Mouse (Mus musculus) midbrain, embryonic 16.5 days (tissue): ENCODE data around the gene Fopnl. TPM values are rescaled to one million over a fixed set of nuclear protein-coding genes. Genes with fewer than 3 reads are reported as not detected.

Experiments used
- ATAC-seq: fragments of 200-750 bp; cut with Nextera tagmentation; 2 replicates; pipeline ENCODE4 v1.8.0; 2017; ENCODE audit warnings: moderate TSS enrichment
- H3K27ac ChIP-seq: fragments of 300-500 bp; sonication (generic); 2 replicates; pipeline ENCODE4 v1.5.1; 2014; ENCODE audit warnings: mild to moderate bottlenecking, low read length, mixed read lengths
- H3K27me3 ChIP-seq: fragments of 300-500 bp; sonication (generic); 2 replicates; pipeline ENCODE4 v1.6.1; 2014; ENCODE audit warnings: low read depth, low read length, mixed read lengths; ENCODE audit not compliant: control insufficient read depth, insufficient read depth
- H3K36me3 ChIP-seq: fragments of 300-500 bp; sonication (generic); 2 replicates; pipeline ENCODE4 v1.6.1; 2014; ENCODE audit warnings: mild to moderate bottlenecking, low read length, moderate library complexity, mixed read lengths; ENCODE audit not compliant: control insufficient read depth, insufficient read depth
- H3K4me1 ChIP-seq: fragments of 300-500 bp; sonication (generic); 2 replicates; pipeline ENCODE4 v1.6.1; 2014; ENCODE audit warnings: mild to moderate bottlenecking, low read length, mixed read lengths; ENCODE audit not compliant: control insufficient read depth, insufficient read depth
- H3K4me2 ChIP-seq: fragments of 300-500 bp; sonication (generic); 2 replicates; pipeline ENCODE4 v1.6.1; 2014; ENCODE audit warnings: mild to moderate bottlenecking, low read length, mixed read lengths
- H3K4me3 ChIP-seq: fragments of 300-500 bp; sonication (generic); 2 replicates; pipeline ENCODE4 v1.5.1; 2014; ENCODE audit warnings: low read depth, mild to moderate bottlenecking, low read length, moderate library complexity, mixed read lengths
- H3K9ac ChIP-seq: fragments of 300-500 bp; sonication (generic); 2 replicates; pipeline ENCODE4 v1.6.1; 2014; ENCODE audit warnings: low read depth, low read length, mixed read lengths
- H3K9me3 ChIP-seq: fragments of 300-500 bp; sonication (generic); replicated peaks from 2 replicates; pipeline ENCODE4 v1.6.1; 2014; ENCODE audit warnings: mild to moderate bottlenecking, low read length, mixed read lengths; ENCODE audit not compliant: control insufficient read depth, poor library complexity, severe bottlenecking
- WGBS: fragments of 180-500 bp; shearing (Covaris S2); extraction: QIAGEN DNeasy Blood & Tissue Kit; methylation state at CpG from one replicate; pipeline ENCODE4 v1.1.7; 2014; 5-methylcytosine and 5-hydroxymethylcytosine counted together
- polyA plus RNA-seq: library from polyadenylated mRNA; unstranded; fragments of >200 nt; fragmentation: Nextera tagmentation; extraction: Ambion mirVana; gene quantifications from 2 replicates; pipeline ENCODE4 v1.2.1, GENCODE M21; 2015

Fopnl gene
- polyA plus RNA-seq, 1 experiment from 2014 or later: 205 TPM

- H3K9me3 ChIP-seq: no peaks in the 10 kb centered on the region
These were observed 52.7 kb downstream of the Fopnl start for GRCm38 (mm10) chr16:14264504-14264903.

GRCm38 (mm10) chr16:14263241-14263640 is 54.0 kb downstream of the Fopnl start:
- no peaks in the 10 kb centered on the region for H3K9me3 ChIP-seq
- no peak overlapping the region for H3K4me2 ChIP-seq
- no peak for ATAC-seq
- no peak overlapping the region for H3K27ac ChIP-seq
- no peaks in the 10 kb centered on the region for H3K4me1 ChIP-seq
- H3K9ac ChIP-seq: no peak overlapping the region
- H3K27me3 ChIP-seq: no peaks in the 10 kb centered on the region
- H3K36me3 ChIP-seq: no peaks in the 10 kb centered on the region
- H3K4me3 ChIP-seq: no peak overlapping the region
- WGBS: 92% methylated on average over 6 of the region's 6 CpGs

More at GRCm38 (mm10) chr16:14264504-14264903, 52.7 kb downstream of the Fopnl start:
- Histone ChIP-seq H3K27me3 (no peaks in the 10 kb centered on the region), H3K4me1 (no peaks in the 10 kb centered on the region), H3K36me3 (no peaks in the 10 kb centered on the region), H3K27ac (no peak overlapping the region), H3K4me2 (no peak overlapping the region), H3K9ac (no peak overlapping the region), H3K4me3 (no peak overlapping the region)
- WGBS: 82% methylated on average over 2 of the region's 2 CpGs
- no peak for ATAC-seq

GRCm38 (mm10) chr16:14262410-14262809 is 54.8 kb downstream of the Fopnl start:
- no peak overlapping the region for H3K27ac ChIP-seq
- no peaks in the 10 kb centered on the region for H3K9me3 ChIP-seq
- no peaks in the 10 kb centered on the region for H3K27me3 ChIP-seq
- H3K36me3 ChIP-seq: no peaks in the 10 kb centered on the region
- no peak overlapping the region for H3K4me2 ChIP-seq
- no peaks in the 10 kb centered on the region for H3K4me1 ChIP-seq
- no peak overlapping the region for H3K9ac ChIP-seq
- H3K4me3 ChIP-seq: no peak overlapping the region
- WGBS: 85% methylated on average over 1 of the region's 1 CpGs
- ATAC-seq: no peak

- WGBS: 75% methylated on average over 2 of the region's 2 CpGs
- Histone ChIP-seq H3K4me2 (no peak overlapping the region), H3K9ac (no peak overlapping the region), H3K9me3 (no peaks in the 10 kb centered on the region), H3K36me3 (no peaks in the 10 kb centered on the region), H3K27ac (no peak overlapping the region), H3K27me3 (no peaks in the 10 kb centered on the region), H3K4me1 (no peaks in the 10 kb centered on the region), H3K4me3 (no peak overlapping the region)
- no peak for ATAC-seq
These were observed 58.3 kb downstream of the Fopnl start for GRCm38 (mm10) chr16:14258856-14259255.

GRCm38 (mm10) chr16:14253586-14253985 is 63.6 kb downstream of the Fopnl start:
- Histone ChIP-seq H3K4me2 (no peak overlapping the region), H3K27me3 (no peaks in the 10 kb centered on the region), H3K27ac (no peak overlapping the region), H3K4me1 (no peaks in the 10 kb centered on the region), H3K4me3 (no peak overlapping the region), H3K9ac (no peak overlapping the region), H3K36me3 (no peaks in the 10 kb centered on the region), H3K9me3 (no peaks in the 10 kb centered on the region)
- no peak for ATAC-seq
- 86% methylated on average over 3 of the region's 3 CpGs for WGBS

GRCm38 (mm10) chr16:14252877-14253276 is 64.3 kb downstream of the Fopnl start:
- no peak overlapping the region for H3K4me3 ChIP-seq
- no peaks in the 10 kb centered on the region for H3K9me3 ChIP-seq
- no peaks in the 10 kb centered on the region for H3K4me1 ChIP-seq
- H3K4me2 ChIP-seq: no peak overlapping the region
- no peak for ATAC-seq
- no peak overlapping the region for H3K27ac ChIP-seq
- no peak overlapping the region for H3K9ac ChIP-seq
- no peaks in the 10 kb centered on the region for H3K27me3 ChIP-seq
- 79% methylated on average over 4 of the region's 4 CpGs for WGBS
- no peaks in the 10 kb centered on the region for H3K36me3 ChIP-seq

GRCm38 (mm10) chr16:14249913-14250312 is 67.3 kb downstream of the Fopnl start:
- Histone ChIP-seq H3K36me3 (no peaks in the 10 kb centered on the region), H3K4me3 (no peak overlapping the region), H3K9me3 (no peaks in the 10 kb centered on the region), H3K9ac (no peak overlapping the region), H3K27me3 (no peaks in the 10 kb centered on the region), H3K27ac (no peak overlapping the region), H3K4me2 (no peak overlapping the region), H3K4me1 (no peaks in the 10 kb centered on the region)
- no peak for ATAC-seq
- 63% methylated on average over 1 of the region's 1 CpGs for WGBS

Other genes with a start within 250 kb of the Fopnl start
- gene Nde1, start 154.1 kb downstream of the Fopnl start, polyA plus RNA-seq: 18.7 and 21.9 TPM in 2 replicates
- gene Marf1, start 154.1 kb downstream of the Fopnl start, polyA plus RNA-seq: 16.0 and 16.4 TPM in 2 replicates
- gene Myh11, start 26.0 kb downstream of the Fopnl start, polyA plus RNA-seq: 0.59 and 0.67 TPM in 2 replicates
- gene Abcc1, start 44.2 kb upstream of the Fopnl start, polyA plus RNA-seq: 9.3 and 10.8 TPM in 2 replicates
- not detected in 2 replicates for gene A630010A05Rik, start 244.9 kb upstream of the Fopnl start, polyA plus RNA-seq